Comparison of ENCODE assay signal across 9 mouse cellular contexts in the genomic region with DNA sequence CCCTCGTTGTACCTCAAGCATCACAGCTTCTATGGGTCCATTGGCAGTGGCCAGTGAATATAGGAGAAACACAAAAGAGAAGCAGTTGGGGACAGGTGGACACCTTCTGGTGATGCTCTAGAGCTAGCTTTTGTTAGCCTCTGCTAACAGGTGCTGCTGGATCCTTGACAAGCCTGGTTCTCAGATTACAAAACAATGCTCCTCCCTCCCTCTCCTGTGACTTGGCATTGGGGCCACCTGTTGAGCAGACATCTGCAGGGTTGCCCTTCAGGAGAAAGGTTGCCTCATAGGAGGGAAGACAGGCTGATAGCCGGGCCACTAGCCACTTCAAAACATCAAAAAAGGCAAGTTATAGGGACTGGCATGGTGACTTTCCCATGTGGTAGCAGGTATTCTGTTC. TPM values are rescaled to one million over a fixed set of nuclear protein-coding genes. Genes with fewer than 3 reads are reported as not detected.
DNase-seq lines count a peak whose midpoint lies in the region; ATAC-seq and TF ChIP-seq lines count a peak whose summit lies in the region.
"Had no signal": no experiment of that assay in that cellular context is flagged by ENCODE, and none has a peak within 500 bp of the region (broad histone marks: within the 10 kb centered on the region; RNA-seq: fewer than 3 reads in every experiment).

A gene (plus strand): TSS at position 287 of the 400 bp plus-strand sequence.

- 0 out of 2 replicates have a peak, but pooled peaks cover 3% of the 10 kb centered on the region for H3K4me1 ChIP-seq in forebrain, embryonic 15.5 days
- H3K4me1 ChIP-seq in forebrain, embryonic 14.5 days (ENCODE audit: control insufficient read depth, insufficient read depth, low read length), result no peaks in the 10 kb centered on the region
- H3K4me1 ChIP-seq in ES-Bruce4 (ENCODE audit: control insufficient read depth, insufficient read depth, low read length), result peaks cover 1% of the 10 kb centered on the region
- no peaks in the 10 kb centered on the region for H3K4me1 ChIP-seq in forebrain, postnatal 0 days (ENCODE audit: insufficient read depth)
- H3K4me1 ChIP-seq in intestine, embryonic 16.5 days (ENCODE audit: control insufficient read depth, insufficient read depth, low read length), result 0 out of 2 replicates have a peak, but pooled peaks cover 4% of the 10 kb centered on the region

- no peaks in the 10 kb centered on the region for H3K36me3 ChIP-seq in forebrain, embryonic 15.5 days
- no peaks in the 10 kb centered on the region for H3K36me3 ChIP-seq in forebrain, embryonic 14.5 days (ENCODE audit: control insufficient read depth, insufficient read depth, low read length)
- no peaks in the 10 kb centered on the region for H3K36me3 ChIP-seq in ES-Bruce4 (ENCODE audit: control insufficient read depth, insufficient read depth, low read length, poor library complexity, severe bottlenecking)
- H3K36me3 ChIP-seq in forebrain, postnatal 0 days (ENCODE audit: insufficient read depth), result no peaks in the 10 kb centered on the region
- H3K36me3 ChIP-seq in intestine, embryonic 16.5 days (ENCODE audit: control insufficient read depth, insufficient read depth, low read length), result no peaks in the 10 kb centered on the region

- no peak for ATAC-seq in forebrain, embryonic 15.5 days (replicated peaks)
- ATAC-seq in forebrain, embryonic 14.5 days, result no peak
- no peak for ATAC-seq in forebrain, postnatal 0 days
- no peak for ATAC-seq in intestine, embryonic 16.5 days
- no peak for ATAC-seq in megakaryocyte-erythroid progenitor cell, adult 5-6 weeks (replicated peaks; ENCODE audit: low FRiP score, low TSS enrichment, poor library complexity, severe bottlenecking)

- no peak for TF ChIP-seq CTCF in ES-Bruce4 (IDR thresholded peaks at IDR 0.05; ENCODE audit: low read depth, low read length)
- no peak for TF ChIP-seq CTCF in forebrain, postnatal 0 days (IDR thresholded peaks at IDR 0.05; ENCODE audit: low read depth)

- no peaks in the 10 kb centered on the region for H3K9me3 ChIP-seq in forebrain, embryonic 15.5 days
- no peaks in the 10 kb centered on the region for H3K9me3 ChIP-seq in forebrain, embryonic 14.5 days (replicated peaks; ENCODE audit: control insufficient read depth, low read length)
- no peaks in the 10 kb centered on the region for H3K9me3 ChIP-seq in ES-Bruce4 (replicated peaks; ENCODE audit: control insufficient read depth, insufficient read depth, low read length, poor library complexity, severe bottlenecking)
- no peaks in the 10 kb centered on the region for H3K9me3 ChIP-seq in forebrain, postnatal 0 days (ENCODE audit: low read length)
- no peaks in the 10 kb centered on the region for H3K9me3 ChIP-seq in intestine, embryonic 16.5 days (ENCODE audit: control insufficient read depth, low read length)

- H3K27ac ChIP-seq in forebrain, embryonic 15.5 days (replicated peaks), result no peak within 1 kb of the TSS
- no peak within 1 kb of the TSS for H3K27ac ChIP-seq in forebrain, embryonic 14.5 days (ENCODE audit: low read depth, low read length)
- H3K27ac ChIP-seq in ES-Bruce4 (ENCODE audit: insufficient read depth, low read length), result no peak within 1 kb of the TSS
- H3K27ac ChIP-seq in forebrain, postnatal 0 days (ENCODE audit: low read depth, low read length), result no peak within 1 kb of the TSS
- no peak within 1 kb of the TSS for H3K27ac ChIP-seq in intestine, embryonic 16.5 days (ENCODE audit: low read length)

- no peak for DNase-seq in forebrain, embryonic 14.5 days (ENCODE audit: low spot score)
- DNase-seq in forebrain, postnatal 0 days, result no peak
- DNase-seq in ovary, postnatal 10 days (ENCODE audit: low spot score), result no peak
- no peak for DNase-seq in left cerebral cortex, postnatal 25 days (ENCODE audit: low spot score in 2 of 2)

- no peak within 1 kb of the TSS for H3K4me3 ChIP-seq in forebrain, embryonic 15.5 days
- H3K4me3 ChIP-seq in forebrain, embryonic 14.5 days (ENCODE audit: low read depth, low read length), result no peak within 1 kb of the TSS
- H3K4me3 ChIP-seq in ES-Bruce4 (ENCODE audit: low read depth, low read length), result no peak within 1 kb of the TSS
- H3K4me3 ChIP-seq in forebrain, postnatal 0 days (ENCODE audit: low read depth, low read length), result no peak within 1 kb of the TSS
- no peak within 1 kb of the TSS for H3K4me3 ChIP-seq in intestine, embryonic 16.5 days (ENCODE audit: low read length)
- H3K4me3 ChIP-seq: erythroblast, embryonic 14.5 days had no signal

- intact Hi-C loops in left cerebral cortex, postnatal 25 days (cut with DNase I), result loop anchor here (10.0 kb wide), 1 partner anchor 127 kb away; no protein-coding TSS in a partner anchor

- H3K4me2 ChIP-seq in forebrain, embryonic 15.5 days (replicated peaks), result no peak within 1 kb of the TSS
- no peak within 1 kb of the TSS for H3K4me2 ChIP-seq in forebrain, embryonic 14.5 days (ENCODE audit: low read length)
- H3K4me2 ChIP-seq in forebrain, postnatal 0 days (ENCODE audit: low read depth), result no peak within 1 kb of the TSS
- no peak within 1 kb of the TSS for H3K4me2 ChIP-seq in intestine, embryonic 16.5 days (ENCODE audit: low read depth, low read length)

- no peaks in the 10 kb centered on the region for H3K27me3 ChIP-seq in forebrain, embryonic 15.5 days
- H3K27me3 ChIP-seq in forebrain, embryonic 14.5 days (replicated peaks; ENCODE audit: control insufficient read depth, insufficient read depth, low read length), result no peaks in the 10 kb centered on the region
- no peaks in the 10 kb centered on the region for H3K27me3 ChIP-seq in ES-Bruce4 (ENCODE audit: control insufficient read depth, insufficient read depth, low read length, poor library complexity, severe bottlenecking)
- H3K27me3 ChIP-seq in forebrain, postnatal 0 days (ENCODE audit: insufficient read depth, low read length), result no peaks in the 10 kb centered on the region
- no peaks in the 10 kb centered on the region for H3K27me3 ChIP-seq in intestine, embryonic 16.5 days (replicated peaks; ENCODE audit: control insufficient read depth, insufficient read depth, low read length)

- TF ChIP-seq EP300 in ES-Bruce4 (IDR thresholded peaks at IDR 0.05; ENCODE audit: insufficient read depth, low read depth, low read length), result peak; percentile 84

- H3K9ac ChIP-seq in forebrain, embryonic 15.5 days (replicated peaks), result no peak within 1 kb of the TSS
- H3K9ac ChIP-seq in forebrain, embryonic 14.5 days (ENCODE audit: low read length), result no peak within 1 kb of the TSS
- no peak within 1 kb of the TSS for H3K9ac ChIP-seq in ES-Bruce4 (ENCODE audit: low read depth, poor library complexity, severe bottlenecking)
- no peak within 1 kb of the TSS for H3K9ac ChIP-seq in forebrain, postnatal 0 days
- H3K9ac ChIP-seq in intestine, embryonic 16.5 days (ENCODE audit: low read depth, low read length), result no peak within 1 kb of the TSS

- TF ChIP-seq POLR2A in ES-Bruce4 (IDR thresholded peaks at IDR 0.05; ENCODE audit: insufficient read depth, low read length), result no peak

- 54% methylated on average over 2 of the region's 2 CpGs for WGBS in forebrain, embryonic 15.5 days
- WGBS in forebrain, embryonic 14.5 days, result 52% methylated on average over 2 of the region's 2 CpGs
- WGBS in forebrain, postnatal 0 days, result 52% methylated on average over 2 of the region's 2 CpGs
- 48% methylated on average over 2 of the region's 2 CpGs for WGBS in intestine, embryonic 16.5 days

RNA-seq across cellular contexts. Expression of the gene that starts here (rescaled TPM):
- 11.1 and 11.8 TPM in 2 replicates for polyA plus RNA-seq in forebrain, embryonic 15.5 days (2015; fragmentation: Nextera tagmentation; extraction: Ambion mirVana)
- 4.0 and 7.2 TPM in 2 replicates for polyA plus RNA-seq in forebrain, embryonic 14.5 days (2014; fragmentation: Nextera tagmentation; extraction: Ambion mirVana)
- polyA plus RNA-seq in ES-Bruce4 (2011; ENCODE audit: insufficient read depth, insufficient read length, low read depth, missing spikeins), result 7.8 and 8.5 TPM in 2 replicates
- 11.3 and 15.8 TPM in 2 replicates for total RNA-seq in forebrain, postnatal 0 days (2014; rRNA removed)
- polyA plus RNA-seq in forebrain, postnatal 0 days (2015; fragmentation: Nextera tagmentation; extraction: Ambion mirVana), result 5.3 and 10.9 TPM in 2 replicates
- polyA plus RNA-seq in intestine, embryonic 16.5 days (2015; fragmentation: Nextera tagmentation; extraction: Ambion mirVana), result 20.4 and 21.2 TPM in 2 replicates
- total RNA-seq in megakaryocyte-erythroid progenitor cell, adult 5-6 weeks (2014; fragmentation: Nextera tagmentation), result 1.2 TPM in 1 of 2 replicates, not detected in the other
- total RNA-seq in megakaryocyte-erythroid progenitor cell, adult 5-6 weeks (2017), result 0.84 and 1.8 TPM in 2 replicates
- total RNA-seq in left cerebral cortex, postnatal 25 days (2021), result 1 to 10 TPM; 7.6 to 8.2 TPM
- polyA plus RNA-seq: erythroblast, embryonic 14.5 days had no signal
